Mouse (Mus musculus) embryo, embryonic 10.5 days (tissue): Measurements from ENCODE around the gene 1190005I06Rik.

Source experiments
- DNase-seq: peaks from one replicate; pipeline ENCODE4 v3.0.0-alpha.2; 2015; ENCODE audit warnings: low spot score

Gene 1190005I06Rik

DNA sequence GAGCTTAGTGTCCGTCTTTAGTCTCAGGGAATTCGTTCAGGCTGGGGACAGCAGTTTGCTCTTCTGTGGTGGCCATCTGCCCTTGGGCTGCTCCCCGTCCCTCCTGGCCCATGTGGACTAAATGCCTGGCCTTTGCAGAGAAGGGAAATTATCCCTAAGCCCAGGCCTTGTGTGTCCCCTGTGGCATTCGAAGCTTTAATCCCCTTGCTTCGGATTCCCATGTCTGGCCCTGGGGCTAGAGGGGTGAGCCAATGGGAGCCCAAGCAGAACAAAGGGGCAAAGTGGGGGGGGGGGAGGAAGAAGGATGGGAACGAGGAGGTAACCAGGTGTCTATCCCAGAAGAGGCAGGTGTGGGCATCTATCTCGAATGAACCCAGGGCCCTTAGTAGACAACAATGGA lies at the start of gene 1190005I06Rik:
TSS of gene 1190005I06Rik (minus strand) at position 101 of the 400 bp plus-strand sequence.
- no peak for DNase-seq

DNA sequence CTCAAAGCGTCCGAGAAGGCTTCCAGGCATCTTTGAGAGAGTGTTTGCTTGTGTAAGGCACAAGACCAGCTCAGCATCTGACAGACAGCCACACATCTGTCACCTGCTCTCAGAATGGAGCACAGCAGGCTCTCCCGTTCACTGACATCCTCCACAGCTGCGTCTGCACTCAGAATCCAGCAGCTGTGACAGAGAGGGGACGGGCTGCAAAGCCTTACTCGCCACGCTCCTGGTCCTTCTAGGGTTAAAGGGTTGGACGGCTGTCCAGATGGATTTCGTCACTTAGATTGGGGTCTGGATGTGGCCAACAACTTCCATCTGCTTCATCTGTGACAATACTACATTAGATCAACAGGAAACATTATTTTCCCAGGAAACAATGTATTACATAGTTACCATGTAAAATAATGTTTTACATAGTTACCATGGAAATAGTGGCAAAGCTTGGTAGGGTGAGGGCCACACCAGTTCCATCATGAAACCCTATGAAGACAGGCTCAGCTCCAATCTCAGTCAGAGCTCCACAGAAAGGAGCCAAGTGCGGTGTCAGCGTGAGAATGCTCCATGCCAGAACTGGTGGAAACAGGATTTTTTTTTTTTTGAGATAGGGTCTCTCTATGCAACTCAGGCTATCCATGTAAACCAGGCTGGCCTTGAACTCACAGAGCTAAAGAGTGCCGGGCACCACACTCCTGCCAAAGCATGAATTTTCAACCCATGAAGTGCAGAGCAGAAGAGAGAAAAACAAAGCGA lies 49.1 kb upstream of the 1190005I06Rik start:
- no peak for DNase-seq

DNA sequence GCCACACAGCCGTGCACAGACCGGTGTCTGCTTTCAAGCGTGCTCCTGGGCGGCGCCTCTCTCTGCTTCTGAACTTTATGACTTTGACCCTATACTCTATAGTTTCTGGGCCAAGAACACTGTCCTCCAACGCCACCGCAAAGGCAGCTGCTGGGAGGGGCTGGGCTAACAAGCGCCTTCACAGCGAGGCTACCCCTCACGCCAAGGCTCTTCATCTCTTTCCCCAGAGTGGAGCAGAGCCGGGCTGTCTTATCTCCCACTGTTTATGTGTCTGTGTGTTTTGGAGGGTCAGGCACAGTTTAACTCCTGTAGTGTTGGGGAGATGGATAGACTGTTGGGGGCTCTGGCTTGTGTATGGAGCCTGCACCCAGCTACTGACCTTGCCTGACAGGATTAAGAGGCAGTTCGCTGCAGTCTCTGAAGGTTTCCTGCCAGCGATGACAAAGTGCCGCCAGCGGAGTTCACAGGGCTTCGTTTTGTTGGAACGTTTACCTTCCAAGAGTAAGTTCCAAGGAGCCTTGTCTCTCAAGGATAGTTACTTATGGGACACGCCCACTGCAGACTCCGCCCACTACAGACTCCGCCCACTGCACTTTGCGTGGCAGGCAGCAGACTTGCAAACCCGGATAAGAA lies 46.5 kb upstream of the 1190005I06Rik start:
- peak; percentile 55 for DNase-seq

DNA sequence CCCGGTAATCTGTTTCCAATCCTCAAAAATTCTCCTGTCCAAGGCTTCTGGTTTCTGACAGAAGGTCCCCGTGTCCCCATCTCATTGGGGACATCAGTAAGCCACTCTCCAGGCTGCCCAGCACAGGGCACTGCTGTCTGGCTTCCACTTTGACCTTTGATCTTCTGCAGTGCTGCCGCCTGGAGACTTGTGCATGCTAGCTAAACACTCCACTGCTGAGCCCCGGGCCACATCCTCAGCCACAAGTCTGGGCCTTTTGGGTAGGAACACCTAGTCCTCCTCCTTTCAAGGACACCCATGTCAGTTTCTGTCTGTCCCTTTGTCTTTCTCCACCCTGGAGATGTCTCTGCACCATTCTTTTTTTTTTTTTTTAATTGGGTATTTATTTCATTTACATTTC lies 45.5 kb upstream of the 1190005I06Rik start:
- no peak for DNase-seq

DNA sequence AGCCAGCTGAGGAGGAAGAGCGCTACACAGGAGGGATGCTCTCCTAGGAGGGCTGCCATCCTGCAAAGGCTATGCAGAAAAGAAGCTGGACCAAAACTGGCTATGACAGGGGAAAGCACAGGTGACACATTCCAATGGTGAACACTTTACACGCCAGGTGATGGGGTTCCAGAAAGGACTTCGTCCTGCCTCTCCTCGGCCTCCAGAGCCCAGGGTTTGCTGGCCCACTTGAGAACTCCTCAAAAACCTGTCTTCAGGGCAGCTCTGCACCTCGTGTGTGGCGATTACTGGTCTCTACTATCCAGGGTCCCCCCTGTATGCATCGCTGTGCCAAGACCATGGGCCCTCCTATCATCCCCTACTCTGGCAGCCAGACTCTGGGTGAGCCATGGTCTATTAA lies 41.1 kb upstream of the 1190005I06Rik start:
- DNase-seq: no peak

DNA sequence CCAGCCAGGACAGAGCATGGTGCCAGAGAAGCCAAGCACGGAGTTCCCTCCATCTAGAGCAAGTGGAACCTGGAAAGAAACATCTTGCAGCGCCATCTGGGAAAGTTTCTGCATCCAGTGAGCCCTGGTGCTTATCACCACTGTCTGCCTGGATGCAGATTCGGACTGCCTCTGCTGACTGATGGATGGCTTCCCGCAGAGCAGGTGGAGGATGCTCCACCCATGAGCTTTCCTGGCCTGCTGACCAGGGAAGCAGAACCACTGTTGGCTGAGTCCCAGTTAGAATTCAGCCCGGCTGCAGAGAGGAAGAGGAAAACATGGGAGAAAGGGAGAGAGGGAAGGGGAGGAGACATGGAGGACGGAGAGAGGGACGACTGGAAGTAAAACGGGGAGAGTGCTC lies 40.4 kb upstream of the 1190005I06Rik start:
- DNase-seq: no peak

DNA sequence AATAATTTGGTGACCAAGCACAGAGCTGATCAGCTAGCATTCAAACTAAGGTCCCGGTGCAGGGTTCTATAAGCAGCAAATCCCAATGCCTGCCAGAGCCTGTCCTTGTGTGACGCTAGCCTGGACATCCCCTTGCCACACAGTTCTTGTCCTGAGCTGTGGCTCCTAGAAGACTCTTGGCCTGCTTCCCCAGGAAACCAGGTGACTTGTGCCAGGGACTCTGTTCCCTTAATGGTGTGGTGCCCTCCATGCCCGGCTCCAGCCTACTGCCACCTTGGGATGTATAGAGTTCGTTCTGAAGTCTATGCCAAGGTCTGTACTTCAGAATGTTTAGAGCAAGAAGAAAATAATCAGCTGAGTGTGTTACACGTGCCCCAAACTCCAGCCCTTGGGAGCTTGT lies 39.1 kb upstream of the 1190005I06Rik start:
- DNase-seq: no peak

DNA sequence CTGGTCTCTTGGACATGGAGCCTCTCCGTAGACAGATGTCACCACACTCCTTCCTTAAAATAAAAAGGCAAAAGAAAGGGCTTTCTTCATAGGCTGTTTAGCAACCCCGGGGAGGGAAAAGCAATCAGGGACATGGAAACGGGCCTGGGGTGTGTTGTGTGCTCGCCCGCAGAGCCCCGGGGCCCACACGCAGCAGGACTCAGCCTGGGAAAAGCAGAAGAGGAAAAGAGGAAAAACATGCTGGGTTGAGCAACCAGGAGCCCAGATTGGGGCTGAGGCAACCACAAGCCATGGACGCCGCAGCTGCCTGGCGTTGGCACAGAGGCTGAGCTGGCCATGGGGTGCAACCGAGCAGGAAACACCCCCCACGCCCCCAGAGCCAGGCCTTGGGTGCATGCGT lies 38.6 kb upstream of the 1190005I06Rik start:
- DNase-seq: no peak

DNA sequence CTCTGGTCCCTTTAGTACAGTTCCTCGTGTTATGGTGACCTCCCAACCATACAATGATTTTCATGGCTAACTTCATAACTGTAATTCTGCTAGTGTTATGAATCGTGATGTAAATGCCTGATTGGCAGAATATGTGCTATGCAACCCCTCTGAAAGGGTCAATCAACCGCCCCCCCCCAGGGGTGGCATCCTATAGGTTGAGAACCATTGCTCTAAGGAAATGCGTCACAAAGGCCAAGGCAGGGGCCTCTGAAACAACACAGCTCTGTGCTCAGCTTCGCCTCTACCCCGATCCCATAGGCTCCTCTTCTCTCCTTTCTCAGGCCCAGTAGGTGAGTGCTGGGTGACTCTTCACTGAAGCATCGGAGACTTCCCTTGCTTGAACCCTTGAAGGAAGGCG lies 38.2 kb upstream of the 1190005I06Rik start:
- no peak for DNase-seq

DNA sequence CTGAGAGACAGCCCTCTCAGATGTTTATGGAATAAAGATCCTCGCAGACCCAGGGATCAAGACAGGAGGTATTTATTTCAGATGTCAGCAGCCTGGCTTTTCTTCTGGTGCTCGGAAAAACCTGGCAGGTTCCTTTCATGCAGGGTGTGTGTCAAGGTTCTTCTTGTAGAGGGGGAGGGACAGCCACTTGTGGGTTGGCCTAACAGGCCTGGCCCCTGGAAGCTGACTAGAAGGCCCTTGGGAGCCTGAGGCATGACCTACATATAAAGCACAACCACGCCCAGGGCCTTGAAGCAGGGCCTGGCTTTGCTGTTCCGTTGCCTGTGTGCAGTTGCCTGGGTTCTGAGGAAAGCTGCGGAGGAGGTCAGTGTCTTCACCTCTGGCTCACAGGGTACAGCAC lies 37.7 kb upstream of the 1190005I06Rik start:
- no peak for DNase-seq

DNA sequence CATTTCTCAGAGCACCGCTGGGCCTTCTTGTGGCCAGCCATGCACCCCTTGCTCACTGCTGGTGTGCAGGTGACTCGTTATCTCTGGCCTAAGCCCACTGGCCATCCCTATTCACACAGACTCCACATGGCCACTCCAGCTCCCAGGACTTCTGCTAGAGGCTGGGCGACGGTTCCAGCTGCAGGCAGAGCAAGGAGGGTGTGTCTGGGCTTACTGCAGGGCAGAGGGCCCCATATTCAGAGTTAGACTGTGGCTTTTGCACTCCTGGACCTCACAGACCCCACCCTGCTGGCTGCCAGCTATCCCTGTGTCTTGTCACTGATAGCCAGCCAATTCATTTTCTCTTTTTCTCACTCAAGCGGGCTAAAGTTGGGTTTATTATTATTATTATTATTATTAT lies 36.6 kb upstream of the 1190005I06Rik start:
- no peak for DNase-seq

DNA sequence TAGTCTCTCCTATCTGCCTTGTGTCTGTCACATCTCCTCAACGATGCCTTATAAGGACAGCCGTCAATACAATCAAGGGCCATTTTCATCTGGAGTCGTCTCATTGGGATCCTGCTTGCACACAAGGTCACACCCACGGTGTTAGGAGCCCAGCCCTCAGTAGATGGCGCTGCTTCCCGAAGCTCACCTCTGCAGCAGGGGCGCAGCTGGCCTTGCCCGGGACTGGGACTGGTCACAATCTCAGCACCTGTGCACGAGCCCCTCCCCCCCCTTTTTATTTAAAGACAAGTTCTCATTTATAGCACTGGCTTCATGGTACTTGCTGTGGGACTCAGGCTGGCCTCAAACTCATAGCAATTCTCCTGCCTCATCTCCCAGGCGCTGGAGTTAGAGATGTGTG lies 36.2 kb upstream of the 1190005I06Rik start:
- DNase-seq: peak; percentile 81

DNA sequence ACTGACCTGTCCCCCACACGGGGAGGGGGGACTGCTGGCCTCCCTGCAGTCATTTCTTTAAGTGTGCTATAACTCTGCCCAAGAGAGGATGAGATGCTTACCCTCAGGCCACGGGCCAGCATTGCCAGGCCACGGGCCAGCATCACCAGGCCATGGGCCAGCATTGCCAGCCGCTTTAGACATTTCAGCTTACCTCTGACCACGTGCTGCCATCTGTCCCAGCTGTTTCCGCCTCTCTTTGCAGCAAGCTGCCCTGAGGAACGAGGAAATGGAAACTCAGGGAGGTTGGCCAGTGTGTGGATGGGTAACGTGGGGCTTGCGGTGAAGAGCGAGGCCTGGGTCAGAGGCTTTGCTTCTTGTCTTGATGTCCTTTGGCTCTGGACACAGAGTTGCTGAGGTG lies 33.7 kb upstream of the 1190005I06Rik start:
- DNase-seq: no peak

DNA sequence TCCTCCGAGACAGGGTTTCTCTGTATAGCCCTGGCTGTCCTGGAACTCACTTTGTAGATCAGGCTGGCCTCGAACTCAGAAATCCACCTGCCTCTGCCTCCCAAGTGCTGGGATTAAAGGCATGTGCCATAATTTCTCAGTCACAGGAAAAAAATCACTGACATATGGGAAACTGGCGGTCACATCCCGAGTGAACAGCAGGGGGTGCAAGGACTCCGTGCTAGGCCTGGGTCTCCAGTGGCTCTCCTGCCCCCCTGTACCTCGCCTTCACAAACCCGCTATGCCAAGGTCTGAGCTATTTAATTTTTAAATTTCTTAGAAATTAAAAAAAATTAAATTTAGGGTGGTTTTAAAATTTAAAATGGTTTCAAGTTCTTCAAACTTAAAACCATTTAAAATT lies 33.0 kb upstream of the 1190005I06Rik start:
- DNase-seq: peak; percentile 67

DNA sequence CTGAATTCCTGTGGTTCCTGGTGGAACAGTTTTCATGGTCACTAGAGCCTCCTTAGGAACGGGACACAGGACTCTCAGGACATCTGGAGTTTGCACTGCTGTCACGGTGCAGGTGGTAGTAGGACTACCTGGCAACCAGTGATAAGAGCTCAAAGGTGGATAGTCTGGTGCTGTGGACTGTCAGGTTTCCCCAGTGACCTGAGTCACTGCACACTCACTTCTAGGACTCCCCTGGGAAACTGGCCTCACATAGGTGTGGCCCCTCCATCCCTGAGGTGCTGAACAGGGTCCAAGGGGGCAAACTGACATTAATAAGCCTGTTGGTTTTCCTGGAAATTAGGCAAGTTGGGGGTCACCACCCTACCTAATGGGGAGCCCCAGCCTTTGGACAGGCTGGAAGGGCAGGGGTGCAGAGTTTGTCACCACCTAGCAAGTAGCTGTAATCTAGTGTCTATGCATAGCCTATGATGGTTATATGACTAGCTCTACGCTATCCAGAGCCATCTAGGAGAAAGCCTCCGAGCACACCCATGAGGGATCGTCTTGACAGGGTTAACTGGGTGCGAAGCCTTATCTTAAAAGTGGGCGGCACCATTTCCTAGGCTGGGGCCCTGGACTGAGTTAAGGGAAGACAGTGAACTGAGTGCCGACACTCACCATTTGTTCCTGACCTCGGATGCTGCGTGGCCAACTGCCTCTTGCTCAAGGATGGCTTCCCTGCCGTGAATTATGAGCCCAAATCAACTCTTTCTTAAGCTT lies 32.4 kb upstream of the 1190005I06Rik start:
- DNase-seq: no peak

DNA sequence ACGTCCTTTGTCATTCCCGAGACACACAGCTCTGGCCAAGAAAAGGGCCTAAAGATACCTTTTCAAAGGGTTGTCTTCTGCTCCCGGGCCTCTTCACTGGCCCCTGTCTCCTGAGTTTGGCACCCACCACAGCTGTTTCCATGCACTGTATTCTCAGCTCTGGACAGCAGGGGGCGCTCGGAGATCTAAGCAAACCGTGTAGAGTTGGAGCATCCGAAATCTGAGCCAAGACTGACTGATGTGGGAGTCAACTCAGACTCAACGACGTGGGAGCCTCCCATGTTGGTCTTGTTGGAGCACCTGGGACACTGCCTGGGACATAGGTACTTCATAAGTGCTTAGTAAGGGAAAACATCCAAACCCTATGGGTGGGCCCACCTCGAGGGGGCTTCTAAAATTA lies 31.0 kb upstream of the 1190005I06Rik start:
- DNase-seq: peak; percentile 92

DNA sequence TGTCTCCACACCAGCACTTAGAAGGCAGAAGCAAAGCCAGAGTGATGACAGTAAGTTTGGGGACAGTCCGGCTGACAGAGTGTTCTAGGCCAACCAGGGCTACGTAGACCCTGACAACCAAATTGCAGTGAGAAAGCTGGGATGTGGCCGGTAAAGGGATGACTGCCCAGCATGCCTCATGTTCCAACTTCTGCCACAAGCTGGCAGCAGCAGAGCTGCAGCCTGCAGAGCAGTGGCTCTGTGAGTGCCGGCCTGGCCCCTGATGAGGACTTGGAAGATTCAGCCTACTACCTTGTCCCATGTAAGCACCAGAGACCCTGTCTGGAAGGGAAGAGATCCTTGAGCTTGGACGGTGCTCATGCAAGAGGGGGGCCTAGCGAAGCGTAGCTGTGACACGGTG lies 28.3 kb upstream of the 1190005I06Rik start:
- no peak for DNase-seq

DNA sequence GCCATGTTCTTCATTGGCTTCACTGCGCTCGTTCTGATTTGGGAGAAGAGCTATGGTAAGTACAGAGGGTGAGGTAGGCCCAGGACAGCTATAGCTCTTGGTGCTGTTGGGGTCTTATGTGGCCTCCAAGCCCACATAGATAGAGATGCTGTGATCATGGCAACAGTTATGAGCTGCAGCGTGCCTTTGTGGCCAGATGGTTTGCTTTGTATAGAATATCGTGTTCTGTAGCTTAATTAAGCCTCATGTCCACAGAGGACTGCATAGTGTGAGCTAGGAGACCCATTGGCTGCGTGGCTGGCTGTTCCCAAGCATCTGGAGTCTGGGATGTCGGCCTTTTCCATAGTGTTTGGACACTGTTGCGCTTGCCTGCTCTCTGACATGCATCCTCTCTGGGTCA lies 25.9 kb upstream of the 1190005I06Rik start:
- no peak for DNase-seq

DNA sequence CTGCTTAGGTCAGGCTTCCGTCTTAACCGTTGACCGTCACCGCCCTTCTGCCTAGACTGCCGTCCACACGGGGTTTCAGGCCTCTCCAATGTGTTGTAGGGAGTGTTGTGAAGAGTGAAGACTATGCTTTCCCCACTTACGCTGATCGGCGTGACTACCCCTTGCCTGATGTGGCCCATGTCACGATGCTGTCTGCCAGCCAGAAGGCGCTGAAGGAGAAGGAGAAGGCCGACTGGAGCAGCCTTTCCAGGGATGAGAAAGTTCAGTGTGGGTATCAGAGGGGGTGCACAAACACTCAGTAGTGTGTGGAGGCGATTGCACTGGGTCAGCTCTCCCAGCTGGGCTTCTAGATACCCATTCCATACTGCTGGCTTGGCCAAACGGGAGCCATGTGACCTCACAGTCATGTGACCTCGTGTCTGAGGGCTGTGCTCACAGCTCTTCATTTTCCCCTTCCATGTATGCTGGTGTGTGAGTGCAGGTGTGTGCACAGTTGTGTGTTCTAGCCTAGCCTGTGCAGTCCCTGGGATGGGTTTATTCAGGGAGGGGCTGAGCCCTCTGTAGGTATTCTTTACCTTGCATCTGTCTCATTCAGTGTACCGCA lies 25.3 kb upstream of the 1190005I06Rik start:
- DNase-seq: no peak

DNA sequence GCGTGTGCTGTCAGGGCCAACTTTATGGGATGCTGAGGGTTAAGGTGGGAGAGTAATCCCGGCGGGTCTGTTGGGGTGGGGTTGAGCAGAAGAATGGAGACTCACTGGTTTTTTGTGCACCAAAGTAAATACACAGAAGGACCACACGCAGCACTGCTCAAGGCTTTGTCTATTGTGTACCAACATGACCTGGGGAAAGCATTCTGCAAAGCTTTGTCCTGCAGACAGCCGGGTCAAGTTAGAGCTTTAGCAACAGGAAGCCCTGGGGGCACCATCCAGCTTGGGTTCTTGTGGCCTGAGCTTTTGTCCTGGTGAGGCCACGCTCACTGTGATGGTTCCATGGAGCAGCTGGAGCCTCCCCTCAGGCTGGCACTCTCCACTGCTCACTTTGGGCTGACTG lies 24.3 kb upstream of the 1190005I06Rik start:
- no peak for DNase-seq

DNA sequence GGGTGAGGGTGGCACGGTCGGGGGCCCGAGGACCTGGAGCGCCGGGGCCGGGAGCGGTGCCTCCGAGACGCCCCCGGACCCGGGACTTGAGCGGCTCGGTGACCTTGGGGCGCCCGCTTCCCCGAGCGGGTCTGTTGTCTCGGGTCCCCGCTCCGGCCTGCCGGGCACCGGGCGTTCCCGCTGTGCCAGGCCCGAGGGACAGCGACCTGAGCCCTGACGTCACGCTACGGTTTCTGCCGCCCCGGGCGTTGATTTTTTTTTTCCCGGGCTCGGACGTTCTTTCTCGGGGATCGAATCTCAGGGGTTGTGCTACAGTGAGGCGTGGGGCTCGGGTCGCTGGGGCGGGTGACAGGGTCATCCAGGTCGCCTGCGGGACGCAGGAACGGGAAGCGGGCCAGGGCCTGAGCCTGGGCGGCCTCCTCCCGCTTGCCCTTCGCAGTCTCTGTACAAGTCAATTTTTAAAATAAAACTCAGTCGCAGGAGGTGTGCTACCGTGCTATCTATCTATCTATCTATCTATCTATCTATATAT lies 21.0 kb upstream of the 1190005I06Rik start, which contains the start of gene Emc8:
TSS of gene Emc8 (minus strand) at position 200 of the 532 bp plus-strand sequence.
- DNase-seq: no peak
